Mouse (Mus musculus) embryo, embryonic 11 days (tissue): Measurements from ENCODE around the gene Cfap157.

Source experiments
- DNase-seq: peaks from one replicate; pipeline ENCODE4 v3.0.0-alpha.2; 2015

Cfap157 gene

DNA sequence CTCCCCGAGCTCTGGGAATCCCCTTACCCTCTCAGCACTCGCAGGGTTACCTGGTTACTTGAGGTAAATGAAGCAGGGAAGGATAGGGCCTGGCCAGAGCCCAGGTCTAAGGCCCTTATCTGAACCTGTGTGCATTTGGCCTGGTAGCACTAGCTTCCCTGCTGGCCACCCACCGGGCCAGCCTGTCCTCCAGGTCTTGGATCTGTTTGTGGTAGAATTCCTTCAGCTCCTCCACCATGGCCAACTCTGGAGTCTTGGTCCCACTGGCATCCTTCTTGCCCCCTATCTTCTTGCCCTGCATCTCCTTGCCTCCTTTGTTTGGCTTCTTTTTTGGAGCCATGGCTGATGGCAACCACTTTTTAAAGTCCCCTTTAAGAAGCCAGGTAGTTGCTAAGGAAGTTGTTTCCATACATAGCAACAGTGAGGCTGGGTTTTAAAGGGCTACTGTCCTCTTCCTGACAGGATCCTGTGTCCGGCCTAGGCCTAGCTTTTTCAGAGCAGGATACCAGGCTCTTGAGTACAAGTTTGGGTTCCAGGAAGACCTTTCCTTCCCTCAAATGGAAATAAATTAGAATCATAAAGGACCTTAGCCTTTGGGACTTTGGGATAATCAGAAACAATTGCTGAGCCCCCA, at the start of gene Cfap157:
Cfap157 (minus strand) TSS at position 381 of the 634 bp plus-strand sequence.
- DNase-seq: peak; percentile 11

- no peak for DNase-seq
Measured at GRCm38 (mm10) chr2:32828979-32829676, 44.9 kb upstream of the Cfap157 start.

GRCm38 (mm10) chr2:32825796-32826195, 41.6 kb upstream of the Cfap157 start:
- DNase-seq: no peak

DNA sequence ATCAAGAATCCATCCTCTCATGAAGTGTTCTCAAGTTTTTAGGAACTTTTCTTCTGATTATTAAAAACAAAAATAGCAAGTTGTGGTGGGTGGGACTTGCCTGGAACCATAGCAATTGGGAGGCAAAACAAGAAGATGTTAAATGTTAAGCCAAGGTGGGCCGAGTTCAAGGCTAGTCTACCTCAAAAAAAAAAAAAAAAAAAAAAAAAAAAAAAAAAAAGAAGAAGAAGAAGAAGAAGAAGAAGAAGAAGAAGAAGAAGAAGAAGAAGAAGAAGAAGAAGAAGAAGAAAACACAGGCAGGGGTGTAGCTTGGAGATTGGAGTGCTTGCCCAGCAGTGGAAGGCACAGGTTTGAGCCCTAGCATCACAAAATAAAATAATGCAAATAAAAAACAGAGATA, 40.5 kb upstream of the Cfap157 start:
- DNase-seq: no peak

GRCm38 (mm10) chr2:32824181-32824580, 40.0 kb upstream of the Cfap157 start:
- peak; percentile 52 for DNase-seq

- DNase-seq: no peak
Measured at GRCm38 (mm10) chr2:32823579-32824154, 39.4 kb upstream of the Cfap157 start.

- DNase-seq: peak; percentile 53
Measured at GRCm38 (mm10) chr2:32823153-32823552, 38.9 kb upstream of the Cfap157 start.

- DNase-seq: no peak
Measured at GRCm38 (mm10) chr2:32822643-32823042, 38.4 kb upstream of the Cfap157 start.

DNA sequence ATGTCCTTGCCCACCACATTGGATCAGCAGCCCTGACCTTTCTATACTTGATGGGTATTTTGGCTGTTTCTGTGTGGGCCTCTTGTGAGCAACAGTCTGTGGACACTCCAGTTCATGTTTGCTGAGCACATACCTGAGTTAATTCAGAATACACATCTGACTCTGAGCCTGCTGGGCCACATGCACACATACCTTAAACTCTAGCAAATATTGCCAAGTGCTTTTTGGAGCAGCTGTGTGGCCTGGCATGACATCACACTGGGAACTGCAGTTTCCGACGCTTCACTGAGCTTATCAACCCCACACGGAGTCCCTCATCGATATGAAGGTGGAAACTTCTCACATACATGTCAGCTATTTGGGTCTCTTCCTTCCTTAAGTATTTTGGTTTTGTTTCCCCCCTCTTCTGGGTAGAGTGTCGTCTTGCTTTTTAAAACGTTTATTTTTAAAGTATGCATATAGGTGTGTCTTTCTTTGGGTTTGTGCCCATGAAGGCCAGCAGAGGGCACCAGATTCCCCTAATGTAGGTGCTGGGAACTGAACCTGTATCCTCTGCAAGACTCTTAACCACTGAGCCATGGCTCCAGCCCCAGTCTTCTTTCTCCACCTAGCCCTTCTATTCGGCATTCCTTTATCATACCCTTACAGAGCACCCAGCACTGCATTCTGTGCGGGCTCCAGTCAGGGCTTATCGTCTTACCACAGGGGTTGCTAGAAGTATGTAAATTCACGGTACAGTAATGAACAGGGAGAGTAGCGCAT, 37.0 kb upstream of the Cfap157 start:
- DNase-seq: peak; percentile 45

DNA sequence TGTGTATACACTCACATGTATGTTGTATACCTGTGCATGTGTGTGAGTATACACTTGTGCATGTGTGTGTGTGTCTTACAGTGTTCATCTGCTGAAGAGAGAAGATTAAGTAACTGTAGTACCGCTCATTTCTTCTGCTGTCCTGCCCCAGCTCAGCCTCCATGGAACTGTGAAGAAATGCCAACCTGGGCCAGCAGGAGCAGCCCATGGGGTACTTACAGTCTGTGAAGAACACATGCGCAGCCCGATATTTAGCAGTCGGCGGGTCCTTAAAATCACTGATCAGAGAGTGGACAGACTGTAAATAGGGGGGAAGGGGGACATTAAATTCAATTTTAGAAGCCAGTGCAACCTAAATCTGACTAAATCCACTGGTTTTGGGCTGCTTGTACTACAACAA, 34.0 kb upstream of the Cfap157 start:
- no peak for DNase-seq

- no peak for DNase-seq
Measured at GRCm38 (mm10) chr2:32817589-32817988, 33.4 kb upstream of the Cfap157 start.

GRCm38 (mm10) chr2:32816946-32817581, 32.8 kb upstream of the Cfap157 start:
- no peak for DNase-seq

DNA sequence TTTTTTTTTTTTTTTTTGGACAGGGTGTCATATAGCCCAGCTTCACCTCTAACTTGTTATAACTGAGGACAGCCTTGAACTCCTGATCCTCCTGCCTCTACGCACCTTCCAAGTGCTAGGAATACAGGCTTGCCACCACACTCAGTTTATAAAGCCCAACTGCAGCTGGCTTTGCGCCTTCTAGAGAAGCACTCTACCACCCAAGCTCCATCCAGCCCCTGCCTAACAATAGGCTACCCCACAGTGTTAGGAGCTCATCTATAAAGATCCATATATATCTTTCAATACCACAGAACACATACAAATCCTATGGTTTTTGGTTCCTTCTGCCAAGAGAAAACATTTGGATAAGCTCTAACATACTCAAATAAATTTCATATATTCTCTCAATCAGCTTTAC, 32.3 kb upstream of the Cfap157 start:
- DNase-seq: no peak

DNA sequence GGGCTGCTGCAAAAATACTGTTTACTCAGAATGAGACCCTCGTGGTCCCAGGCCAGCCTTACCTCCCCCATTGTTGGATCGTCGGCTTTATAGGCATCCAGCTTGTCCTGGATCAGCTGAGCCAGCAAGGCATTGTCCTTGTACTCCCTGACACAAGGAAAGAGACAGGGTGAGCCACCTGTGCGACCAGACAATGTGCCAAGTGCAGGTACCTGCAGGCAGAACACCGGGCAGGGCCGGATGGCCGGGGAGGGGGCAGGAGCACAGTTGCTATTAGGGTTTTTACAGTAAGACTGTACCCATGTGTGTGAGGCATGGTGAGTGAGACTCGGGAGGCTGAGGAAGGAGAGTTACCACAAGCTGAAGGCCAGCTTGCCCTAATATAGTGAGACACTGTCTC, 27.7 kb upstream of the Cfap157 start:
- no peak for DNase-seq

DNA sequence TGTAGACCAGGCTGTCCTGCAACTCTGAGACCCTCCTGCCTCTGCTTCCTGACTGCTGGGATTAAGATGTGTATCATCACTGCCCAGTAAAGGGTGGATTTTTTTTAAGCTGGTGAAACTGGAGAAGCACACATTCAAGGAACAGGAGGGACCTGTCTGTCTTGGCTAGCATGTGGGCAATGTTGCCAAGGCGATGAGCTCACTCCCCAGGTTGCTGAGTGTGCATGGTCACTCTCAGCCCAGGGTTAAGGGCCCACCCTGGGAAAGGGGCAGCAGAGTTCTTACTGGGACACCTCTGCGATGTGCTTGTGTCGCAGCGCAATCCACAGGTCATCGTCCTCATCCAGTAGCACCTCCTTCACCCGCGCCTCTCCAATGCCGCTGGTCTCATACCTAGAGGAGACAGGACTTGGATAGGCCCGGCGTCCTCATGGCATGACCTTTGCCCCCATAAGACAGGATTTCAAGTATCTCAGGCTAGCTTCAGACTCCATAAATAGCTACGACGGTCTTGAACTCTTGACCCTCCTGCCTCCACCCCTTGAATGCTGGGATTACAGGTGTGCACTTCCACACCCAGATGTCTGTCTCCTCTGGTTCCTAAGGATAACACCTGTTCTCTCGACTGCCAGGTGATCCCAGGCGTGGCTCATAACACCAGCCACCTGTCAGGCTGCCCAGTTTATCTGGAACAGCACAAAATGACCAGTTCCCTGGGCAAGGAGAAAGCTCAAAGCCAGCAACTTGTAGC, 24.8 kb upstream of the Cfap157 start:
- no peak for DNase-seq

DNA sequence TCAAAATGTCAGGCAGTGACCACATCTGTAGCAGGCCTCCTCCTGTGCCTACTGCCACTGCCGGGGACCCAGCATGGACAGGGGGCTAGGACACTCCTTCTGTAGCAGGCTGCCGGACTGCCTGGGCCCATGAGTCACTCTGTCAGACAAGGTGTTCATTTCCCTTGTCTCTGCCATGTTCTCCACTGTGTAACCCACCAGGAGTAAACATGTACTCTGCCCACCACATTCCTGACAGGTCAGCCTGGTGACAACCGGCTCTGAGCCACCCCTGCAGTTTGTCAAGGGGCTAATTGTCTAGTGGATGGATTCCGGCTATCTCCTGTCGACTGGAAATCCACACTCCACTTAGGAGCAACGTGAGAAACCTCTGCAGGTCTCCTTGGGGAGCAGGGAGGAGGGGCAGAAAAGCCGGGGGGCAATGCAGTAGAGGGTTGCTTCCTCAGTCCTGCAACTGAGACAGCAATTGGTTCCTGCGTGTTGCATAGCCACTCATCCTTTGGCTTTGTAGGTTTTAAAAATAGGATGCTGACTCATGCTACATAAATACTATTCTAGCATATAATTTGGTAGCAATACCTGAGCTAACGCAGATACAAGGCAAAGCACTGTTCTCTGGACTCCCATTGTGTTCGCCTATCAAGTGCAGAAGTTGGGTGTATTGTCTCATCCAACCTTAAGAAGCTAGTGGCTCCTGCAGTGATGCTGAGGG, 14.2 kb upstream of the Cfap157 start:
- no peak for DNase-seq

GRCm38 (mm10) chr2:32795748-32796418, 11.7 kb upstream of the Cfap157 start:
- DNase-seq: no peak

DNA sequence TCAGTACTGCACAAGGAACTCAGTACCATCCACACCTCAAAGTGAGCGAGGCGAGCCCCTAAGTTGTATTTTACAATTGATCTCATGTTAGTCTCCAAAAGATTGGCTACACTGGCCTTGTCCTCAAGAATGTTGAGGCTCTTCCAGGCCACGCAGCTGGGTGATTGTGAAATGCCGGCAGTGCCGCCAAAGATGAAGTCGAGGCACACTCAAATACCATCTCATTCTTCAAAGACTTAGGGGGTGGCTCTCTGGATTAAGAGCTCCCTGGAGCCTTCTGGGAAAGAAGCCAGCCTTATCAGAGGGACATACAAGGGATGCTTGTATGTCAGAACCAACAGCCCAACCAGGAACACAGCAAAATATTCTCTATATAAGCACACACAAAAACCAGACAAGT, 7.1 kb upstream of the Cfap157 start:
- no peak for DNase-seq

DNA sequence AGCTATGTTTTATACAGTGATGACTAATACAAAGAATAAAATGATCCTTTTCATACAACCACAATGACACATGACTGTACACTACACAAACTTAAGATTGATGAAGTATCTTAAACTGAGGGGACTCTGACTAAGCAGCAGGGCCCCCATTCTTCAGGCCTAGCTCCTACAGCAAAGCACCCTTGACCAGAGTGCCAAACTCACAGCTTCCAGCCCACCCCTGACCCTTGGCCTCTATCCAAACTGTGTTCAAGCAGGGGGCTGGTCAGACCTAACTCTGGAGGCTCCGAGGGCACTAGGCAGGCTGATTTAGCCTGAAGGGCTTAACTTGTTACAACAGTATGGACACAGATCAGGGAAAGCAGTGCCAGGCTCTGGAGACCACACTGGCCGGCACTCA, 4.4 kb upstream of the Cfap157 start:
- DNase-seq: no peak

GRCm38 (mm10) chr2:32787176-32787575, 2.9 kb upstream of the Cfap157 start:
- no peak for DNase-seq

GRCm38 (mm10) chr2:32781710-32782109, 2.5 kb downstream of the Cfap157 start:
- DNase-seq: no peak
